Mouse (Mus musculus) lung, adult 2 months (tissue): ENCODE data around the gene Dgkb.

Source experiments
- CTCF ChIP-seq: fragments of 200-500 bp; IDR thresholded peaks from 2 replicates; pipeline ENCODE4 v1.5.1; 2011; ENCODE audit warnings: mild to moderate bottlenecking, low read length, control low read depth; ENCODE audit not compliant: insufficient read depth
- POLR2A ChIP-seq: fragments of 200-500 bp; IDR thresholded peaks from 2 replicates; pipeline ENCODE4 v1.6.1; 2011; ENCODE audit warnings: low read depth, mild to moderate bottlenecking, control low read depth, low read length, borderline replicate concordance; ENCODE audit errors: extremely low read depth

DNA sequence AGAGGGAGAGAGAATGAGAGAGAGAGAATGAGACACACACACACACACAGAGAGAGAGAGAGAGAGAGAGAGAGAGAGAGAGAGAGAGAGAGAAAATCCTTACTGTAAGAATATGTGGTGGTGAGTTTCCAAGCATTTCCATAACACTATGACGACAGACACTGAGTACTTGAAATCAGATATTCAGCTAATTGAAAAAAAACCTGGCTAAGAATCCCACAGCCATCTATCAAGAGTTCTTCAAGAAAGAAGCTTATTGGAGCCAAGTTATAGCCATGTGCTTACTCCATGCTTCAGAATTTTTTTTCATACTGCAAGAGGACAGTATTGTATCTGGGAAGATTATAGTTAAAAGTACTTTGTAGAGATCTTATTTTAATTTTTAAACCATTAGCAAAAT is 65.3 kb downstream of the Dgkb start:
- TF ChIP-seq POLR2A (no peak), CTCF (no peak)
